Mouse (Mus musculus) hindbrain, postnatal 0 days (tissue): ENCODE data around the gene Chst11. TPM values are rescaled to one million over a fixed set of nuclear protein-coding genes. Genes with fewer than 3 reads are reported as not detected.
A peak's percentile ranks its signal among the peaks of the same experiment; 100 is the strongest.

Experiments
- ATAC-seq: fragments of 200-750 bp; cut with Nextera tagmentation; 2 replicates; pipeline ENCODE4 v1.8.0; 2017; ENCODE audit warnings: mild to moderate bottlenecking, moderate TSS enrichment, moderate library complexity
- DNase-seq: peaks from one replicate; pipeline ENCODE4 v3.0.0-alpha.2; 2015; ENCODE audit warnings: low spot score
- H3K27ac ChIP-seq: fragments of 300-500 bp; sonication (generic); 2 replicates; pipeline ENCODE4 v1.5.1; 2014; ENCODE audit warnings: mild to moderate bottlenecking
- H3K27me3 ChIP-seq: fragments of 300-500 bp; sonication (generic); 2 replicates; pipeline ENCODE4 v1.6.1; 2014; ENCODE audit warnings: low read length, mixed read lengths; ENCODE audit not compliant: insufficient read depth
- H3K36me3 ChIP-seq: fragments of 300-500 bp; sonication (generic); 2 replicates; pipeline ENCODE4 v1.6.1; 2014; ENCODE audit warnings: low read length, mixed read lengths; ENCODE audit not compliant: insufficient read depth
- H3K4me1 ChIP-seq: fragments of 300-500 bp; sonication (generic); 2 replicates; pipeline ENCODE4 v1.6.1; 2014; ENCODE audit warnings: antibody characterized with exemption, low read length, mixed read lengths; ENCODE audit not compliant: insufficient read depth
- H3K4me2 ChIP-seq: fragments of 300-500 bp; sonication (generic); 2 replicates; pipeline ENCODE4 v1.6.1; 2014; ENCODE audit warnings: low read depth, mild to moderate bottlenecking, low read length, moderate library complexity, mixed read lengths
- H3K4me3 ChIP-seq: fragments of 300-500 bp; sonication (generic); 2 replicates; pipeline ENCODE4 v1.5.1; 2014; ENCODE audit warnings: low read length
- H3K9ac ChIP-seq: fragments of 300-500 bp; sonication (generic); replicated peaks from 2 replicates; pipeline ENCODE4 v1.6.1; 2014; ENCODE audit warnings: mild to moderate bottlenecking, low read length, moderate library complexity, mixed read lengths
- H3K9me3 ChIP-seq: fragments of 300-500 bp; sonication (generic); 2 replicates; pipeline ENCODE4 v1.6.1; 2016; ENCODE audit warnings: low read length, mixed read lengths
- CTCF ChIP-seq: IDR thresholded peaks from 2 replicates; pipeline ENCODE4 v1.5.1; 2016; ENCODE audit warnings: antibody characterized with exemption, control low read depth, low read depth
- WGBS: fragments of 180-500 bp; shearing (Covaris S2); extraction: QIAGEN DNeasy Blood & Tissue Kit; methylation state at CpG from one replicate; pipeline ENCODE4 v1.1.7; 2014; 5-methylcytosine and 5-hydroxymethylcytosine counted together
- polyA plus RNA-seq: library from polyadenylated mRNA; unstranded; fragments of >200 nt; fragmentation: Nextera tagmentation; extraction: Ambion mirVana; gene quantifications from 2 replicates; pipeline ENCODE4 v1.2.1, GENCODE M21; 2015
- total RNA-seq: library from RNA; depleted of rRNA; stranded (reverse); fragments of >200 nt; gene quantifications from 2 replicates; pipeline ENCODE4 v1.2.3, GENCODE M21; 2014

The Chst11 gene
- total and polyA plus RNA-seq, 2 experiments from 2014 or later, result 2.9 to 22.3 TPM

DNA sequence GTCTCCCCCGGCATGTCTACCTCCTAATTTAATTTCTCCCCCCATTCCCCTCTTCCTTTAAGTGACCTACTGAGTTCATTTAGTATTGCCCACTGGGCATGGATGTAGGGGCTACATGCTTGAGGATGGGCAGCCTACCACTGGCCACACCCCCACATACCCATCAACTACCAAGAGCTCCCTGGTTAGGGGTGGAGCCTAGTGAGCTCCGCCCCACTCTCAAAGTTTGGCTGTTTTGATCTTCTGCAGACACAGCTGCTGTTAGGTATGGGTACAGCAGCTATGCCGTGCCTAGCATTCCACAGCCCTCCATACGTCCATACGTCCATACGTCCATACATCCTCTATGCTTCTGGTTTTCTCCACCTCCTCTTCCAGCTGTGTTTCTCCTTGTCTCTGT lies 123.6 kb downstream of the Chst11 start:
- 94% methylated on average over 6 of the region's 6 CpGs for WGBS

GRCm38 (mm10) chr10:83111046-83111445 lies 125.7 kb downstream of the Chst11 start:
- Histone ChIP-seq H3K4me3 (no peak overlapping the region), H3K9me3 (no peaks in the 10 kb centered on the region), H3K27me3 (no peaks in the 10 kb centered on the region), H3K9ac (no peak overlapping the region), H3K4me1 (peaks cover 17% of the 10 kb centered on the region), H3K4me2 (no peak overlapping the region), H3K27ac (no peak overlapping the region), H3K36me3 (no peaks in the 10 kb centered on the region)
- ATAC-seq, result peak; percentile 45; the same call in 1 of the 2 replicates
- TF ChIP-seq CTCF, result no peak
- DNase-seq, result peak; percentile 61
- 57% methylated on average over 6 of the region's 6 CpGs for WGBS

More for the DNA sequence above, 123.6 kb downstream of the Chst11 start:
- H3K4me1 ChIP-seq, result peaks cover 27% of the 10 kb centered on the region
- no peak overlapping the region for H3K27ac ChIP-seq
- H3K27me3 ChIP-seq, result no peaks in the 10 kb centered on the region
- no peak overlapping the region for H3K4me3 ChIP-seq
- no peak for ATAC-seq
- no peak overlapping the region for H3K9ac ChIP-seq
- no peaks in the 10 kb centered on the region for H3K9me3 ChIP-seq
- H3K36me3 ChIP-seq, result no peaks in the 10 kb centered on the region
- no peak overlapping the region for H3K4me2 ChIP-seq
- no peak for DNase-seq
- no peak for TF ChIP-seq CTCF

DNA sequence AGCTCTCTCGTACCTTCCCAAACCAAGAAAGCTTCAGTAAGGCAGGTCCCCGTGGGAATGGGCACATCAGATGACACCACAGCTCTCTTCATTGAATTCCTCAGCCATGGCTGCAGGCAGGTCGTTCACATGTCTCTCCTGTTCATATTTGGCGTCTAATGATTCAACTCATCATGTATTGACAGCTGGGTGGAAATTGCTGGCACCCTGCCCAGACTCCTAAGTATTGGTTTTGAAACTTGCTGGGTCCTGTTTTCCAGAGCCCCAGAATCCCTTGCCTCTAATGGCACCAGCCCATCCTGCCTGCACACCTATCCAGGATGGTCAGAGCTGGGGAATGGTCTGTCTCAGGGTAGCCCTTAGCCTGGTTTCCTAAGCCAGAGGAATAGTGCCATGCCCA lies 127.0 kb downstream of the Chst11 start:
- no peak for DNase-seq
- 44% methylated on average over 4 of the region's 4 CpGs for WGBS

DNA sequence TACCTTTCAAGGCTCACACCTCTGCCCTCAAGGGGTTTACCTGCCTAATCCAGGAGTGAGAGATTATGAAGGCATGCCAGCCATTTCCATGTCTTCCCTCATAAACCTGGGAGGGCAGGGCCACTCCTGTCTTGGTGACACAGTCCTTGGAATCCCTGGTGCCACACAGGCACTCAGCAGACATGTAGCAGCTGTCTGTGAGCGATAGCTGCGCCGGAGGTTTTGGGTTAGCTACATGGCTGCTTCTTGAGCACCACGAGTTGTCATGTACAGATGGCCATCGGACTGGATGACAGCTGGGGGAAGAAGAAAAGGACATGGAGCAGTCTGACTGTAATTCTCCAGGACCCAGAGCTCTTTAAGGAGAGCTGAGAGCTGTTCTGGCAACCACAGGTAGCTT lies 129.3 kb downstream of the Chst11 start:
- Histone ChIP-seq H3K9ac (no peak overlapping the region), H3K9me3 (no peaks in the 10 kb centered on the region), H3K4me3 (no peak overlapping the region), H3K27me3 (no peaks in the 10 kb centered on the region), H3K36me3 (no peaks in the 10 kb centered on the region), H3K27ac (no peak overlapping the region), H3K4me2 (no peak overlapping the region), H3K4me1 (peaks cover 16% of the 10 kb centered on the region; the same call in 1 of the 2 replicates)
- no peak for TF ChIP-seq CTCF
- WGBS, result 65% methylated on average over 5 of the region's 5 CpGs
- 0 out of 2 replicates have a peak, but pooled peaks have one; percentile 13 for ATAC-seq
- DNase-seq, result peak; percentile 46

More for the DNA sequence above, 127.0 kb downstream of the Chst11 start:
- Histone ChIP-seq H3K4me1 (peaks cover 11% of the 10 kb centered on the region), H3K36me3 (no peaks in the 10 kb centered on the region), H3K4me3 (no peak overlapping the region), H3K9ac (no peak overlapping the region), H3K4me2 (no peak overlapping the region), H3K9me3 (no peaks in the 10 kb centered on the region), H3K27ac (no peak overlapping the region), H3K27me3 (no peaks in the 10 kb centered on the region)
- ATAC-seq, result no peak
- no peak for TF ChIP-seq CTCF

DNA sequence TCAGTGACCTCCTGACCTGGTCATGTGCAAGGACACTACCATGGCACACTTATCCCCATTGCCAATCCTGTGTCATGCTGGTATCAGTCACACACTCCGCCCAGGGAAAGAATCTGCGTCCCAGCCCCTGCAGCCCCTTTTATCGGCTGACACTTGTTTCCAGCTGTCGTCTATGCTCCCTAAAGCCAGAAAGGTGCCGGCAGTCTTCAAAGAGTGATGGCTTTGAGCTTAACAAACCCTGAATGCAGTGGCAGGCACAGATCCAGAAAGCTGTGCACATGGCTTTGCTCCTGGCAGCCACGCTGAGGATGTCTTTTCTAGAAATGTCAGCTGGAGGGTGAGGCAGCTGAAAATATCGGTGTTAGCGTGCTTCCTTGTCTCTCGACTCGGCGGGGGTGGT lies 131.6 kb downstream of the Chst11 start:
- H3K36me3 ChIP-seq, result no peaks in the 10 kb centered on the region
- WGBS, result 15% methylated on average over 11 of the region's 11 CpGs
- H3K27me3 ChIP-seq, result no peaks in the 10 kb centered on the region
- H3K9ac ChIP-seq, result no peak overlapping the region
- ATAC-seq (no peak), DNase-seq (peak; percentile 72)
- H3K4me3 ChIP-seq, result no peak overlapping the region
- H3K9me3 ChIP-seq, result no peaks in the 10 kb centered on the region
- H3K4me1 ChIP-seq, result peaks cover 9% of the 10 kb centered on the region; the same call in 1 of the 2 replicates
- H3K4me2 ChIP-seq, result no peak overlapping the region
- TF ChIP-seq CTCF, result no peak
- no peak overlapping the region for H3K27ac ChIP-seq

- TF ChIP-seq CTCF, result no peak
- DNase-seq (no peak), ATAC-seq (no peak)
- no peaks in the 10 kb centered on the region for H3K36me3 ChIP-seq
- 64% methylated on average over 6 of the region's 6 CpGs for WGBS
- H3K9ac ChIP-seq, result no peak overlapping the region
- H3K4me2 ChIP-seq, result no peak overlapping the region
- peaks cover 9% of the 10 kb centered on the region; the same call in 1 of the 2 replicates for H3K4me1 ChIP-seq
- H3K4me3 ChIP-seq, result no peak overlapping the region
- H3K9me3 ChIP-seq, result no peaks in the 10 kb centered on the region
- H3K27ac ChIP-seq, result no peak overlapping the region
- H3K27me3 ChIP-seq, result no peaks in the 10 kb centered on the region
Measured at GRCm38 (mm10) chr10:83117851-83118250, 132.6 kb downstream of the Chst11 start.

- Histone ChIP-seq H3K9me3 (no peaks in the 10 kb centered on the region), H3K4me1 (peaks cover 9% of the 10 kb centered on the region; the same call in 1 of the 2 replicates), H3K9ac (no peak overlapping the region), H3K4me2 (no peak overlapping the region), H3K27ac (no peak overlapping the region), H3K4me3 (no peak overlapping the region), H3K36me3 (no peaks in the 10 kb centered on the region), H3K27me3 (no peaks in the 10 kb centered on the region)
- ATAC-seq (no peak), DNase-seq (no peak)
- TF ChIP-seq CTCF, result no peak
- 62% methylated on average over 3 of the region's 3 CpGs for WGBS
Measured at GRCm38 (mm10) chr10:83118613-83119012, 133.3 kb downstream of the Chst11 start.
